Mouse (Mus musculus) limb, embryonic 14.5 days (tissue): ENCODE measurements around the gene Atxn7l3. TPM values are rescaled to one million over a fixed set of nuclear protein-coding genes. Genes with fewer than 3 reads are reported as not detected.
A peak's percentile ranks its signal among the peaks of the same experiment; 100 is the strongest.
"Not testable (repeated sequence)": the region's sequence is repeated elsewhere in the genome, so short reads cannot be mapped to it uniquely, and the experiment has no call there.

Source experiments
- ATAC-seq: fragments of 200-750 bp; cut with Nextera tagmentation; 2 replicates; pipeline ENCODE4 v1.8.0; 2017; ENCODE audit warnings: low read depth, moderate number of reproducible peaks, moderate TSS enrichment; ENCODE audit not compliant: low FRiP score
- DNase-seq: peaks from one replicate; pipeline ENCODE4 v3.0.0-alpha.2; 2015; ENCODE audit warnings: low spot score
- H3K27ac ChIP-seq: fragments of 300-500 bp; sonication (generic); replicated peaks from 2 replicates; pipeline ENCODE4 v1.5.1; 2014; ENCODE audit warnings: low read depth, mild to moderate bottlenecking, low read length, moderate library complexity, mixed read lengths
- H3K27me3 ChIP-seq: fragments of 300-500 bp; sonication (generic); 2 replicates; pipeline ENCODE4 v1.6.1; 2014; ENCODE audit warnings: low read length, mixed read lengths; ENCODE audit not compliant: control insufficient read depth, insufficient read depth
- H3K36me3 ChIP-seq: fragments of 300-500 bp; sonication (generic); 2 replicates; pipeline ENCODE4 v1.6.1; 2014; ENCODE audit warnings: mild to moderate bottlenecking, low read length, moderate library complexity, mixed read lengths; ENCODE audit not compliant: control insufficient read depth, insufficient read depth
- H3K4me1 ChIP-seq: fragments of 300-500 bp; sonication (generic); 2 replicates; pipeline ENCODE4 v1.6.1; 2014; ENCODE audit warnings: antibody characterized with exemption, low read length, mixed read lengths; ENCODE audit not compliant: control insufficient read depth, insufficient read depth
- H3K4me2 ChIP-seq: fragments of 300-500 bp; sonication (generic); replicated peaks from 2 replicates; pipeline ENCODE4 v1.6.1; 2014; ENCODE audit warnings: low read depth, mild to moderate bottlenecking, low read length, moderate library complexity; ENCODE audit not compliant: severe bottlenecking
- H3K4me3 ChIP-seq: fragments of 300-500 bp; sonication (generic); replicated peaks from 2 replicates; pipeline ENCODE4 v1.5.1; 2014; ENCODE audit warnings: low read length
- H3K9ac ChIP-seq: fragments of 300-500 bp; sonication (generic); 2 replicates; pipeline ENCODE4 v1.6.1; 2014; ENCODE audit warnings: mild to moderate bottlenecking, low read depth, low read length, moderate library complexity; ENCODE audit not compliant: severe bottlenecking
- H3K9me3 ChIP-seq: fragments of 300-500 bp; sonication (generic); 2 replicates; pipeline ENCODE4 v1.6.1; 2016; ENCODE audit warnings: low read length; ENCODE audit not compliant: control insufficient read depth
- POLR2A ChIP-seq: fragments of 200-500 bp; IDR thresholded peaks from 2 replicates; pipeline ENCODE4 v1.8.0; 2012; ENCODE audit warnings: inconsistent platforms, mild to moderate bottlenecking, moderate library complexity, borderline replicate concordance; ENCODE audit not compliant: insufficient read depth, insufficient read length; ENCODE audit errors: extremely low read depth
- WGBS: fragments of 180-500 bp; shearing (Covaris S2); extraction: QIAGEN DNeasy Blood & Tissue Kit; methylation state at CpG from one replicate; pipeline ENCODE4 v1.1.7; 2014; 5-methylcytosine and 5-hydroxymethylcytosine counted together
- polyA plus RNA-seq, 2 experiments: library from polyadenylated mRNA; depleted of rRNA in 1 of 2; stranded (reverse) in 1 of 2; unstranded in 1 of 2; fragments of >200 nt; fragmentation: Nextera tagmentation in 1 of 2; extraction: Ambion mirVana in 1 of 2; gene quantifications; 2 replicates each; pipeline versions ENCODE4 v1.2.1 to v1.2.3; 2012 to 2014

Gene Atxn7l3
- polyA plus RNA-seq, 2 experiments: 21.0 to 72.1 TPM

- H3K4me2 ChIP-seq: no peak overlapping the region
- DNase-seq (no peak), ATAC-seq (no peak)
- no peaks in the 10 kb centered on the region for H3K27me3 ChIP-seq
- WGBS: 88% methylated on average over 8 of the region's 8 CpGs
- H3K27ac ChIP-seq: no peak overlapping the region
- no peak overlapping the region for H3K4me3 ChIP-seq
- H3K9me3 ChIP-seq: no peaks in the 10 kb centered on the region
- no peak for TF ChIP-seq POLR2A
- H3K36me3 ChIP-seq: peaks cover 53% of the 10 kb centered on the region
- H3K9ac ChIP-seq: no peak overlapping the region
- peaks cover 5% of the 10 kb centered on the region for H3K4me1 ChIP-seq
Observed at GRCm38 (mm10) chr11:102288027-102288804, 8.2 kb downstream of the Atxn7l3 start.

DNA sequence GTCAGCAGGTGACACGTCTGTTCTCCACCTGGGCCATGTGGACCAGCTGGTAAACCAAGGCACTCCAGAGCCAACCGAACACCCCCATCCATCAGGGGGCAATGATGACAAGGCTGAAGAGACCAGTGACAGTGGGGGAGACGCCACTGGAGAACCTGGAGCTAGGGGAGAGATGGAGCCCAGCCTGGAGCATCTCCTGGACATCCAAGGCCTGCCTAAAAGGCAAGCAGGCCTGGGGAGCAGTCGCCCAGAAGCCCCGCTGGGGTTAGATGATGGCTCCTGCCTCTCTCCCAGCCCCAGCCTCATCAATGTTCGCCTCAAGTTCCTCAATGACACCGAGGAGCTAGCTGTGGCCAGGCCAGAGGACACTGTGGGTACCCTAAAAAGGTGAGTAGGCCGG lies 8.9 kb downstream of the Atxn7l3 start:
- H3K4me2 ChIP-seq: no peak overlapping the region
- no peak overlapping the region for H3K4me3 ChIP-seq
- no peak overlapping the region for H3K9ac ChIP-seq
- DNase-seq: no peak
- no peak for ATAC-seq
- peaks cover 5% of the 10 kb centered on the region for H3K4me1 ChIP-seq
- no peak for TF ChIP-seq POLR2A
- 92% methylated on average over 8 of the region's 8 CpGs for WGBS
- peaks cover 46% of the 10 kb centered on the region for H3K36me3 ChIP-seq
- H3K9me3 ChIP-seq: no peaks in the 10 kb centered on the region
- H3K27ac ChIP-seq: no peak overlapping the region
- no peaks in the 10 kb centered on the region for H3K27me3 ChIP-seq

DNA sequence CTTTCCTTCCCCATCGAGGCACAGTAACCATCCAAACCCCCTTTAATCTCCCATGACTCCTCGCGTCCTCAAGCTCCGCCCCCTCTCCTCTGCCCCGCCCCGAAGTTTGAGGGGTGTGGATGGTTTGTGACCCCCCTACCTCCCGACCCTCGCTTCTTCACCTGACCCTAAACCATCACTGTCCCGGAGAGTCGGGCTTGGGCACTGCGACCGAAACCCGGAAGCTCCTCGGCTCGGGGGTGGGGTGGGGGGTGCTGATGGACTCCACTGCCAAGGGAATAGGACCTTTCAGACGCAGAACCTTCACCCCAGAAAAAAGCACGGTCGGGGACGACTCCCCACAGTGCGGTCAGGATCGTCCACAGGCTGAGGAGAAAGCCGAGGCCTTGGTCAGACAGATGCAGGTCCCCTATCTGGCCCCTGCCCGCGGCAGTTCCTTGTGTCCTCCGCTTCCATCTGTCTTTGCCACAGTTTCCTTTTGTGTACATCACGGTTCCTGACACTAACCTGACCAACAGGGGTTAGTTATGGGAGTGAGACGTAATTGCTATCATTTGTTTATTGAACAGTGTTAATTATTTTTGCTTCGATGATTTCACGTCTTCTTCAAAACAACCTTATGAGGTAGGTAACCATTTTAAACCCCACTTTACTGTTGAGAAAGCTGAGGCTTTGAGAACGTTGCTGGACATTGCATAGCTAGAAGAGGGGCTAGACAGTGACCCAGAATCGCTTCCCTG lies 11.2 kb downstream of the Atxn7l3 start:
- H3K4me1 ChIP-seq: peaks cover 5% of the 10 kb centered on the region
- WGBS: 4% methylated on average over 31 of the region's 31 CpGs
- H3K27me3 ChIP-seq: no peaks in the 10 kb centered on the region
- no peaks in the 10 kb centered on the region for H3K9me3 ChIP-seq
- H3K4me2 ChIP-seq: peak overlapping the region; percentile 80
- peak overlapping the region; percentile 80 for H3K9ac ChIP-seq
- peak overlapping the region; percentile 79 for H3K4me3 ChIP-seq
- H3K36me3 ChIP-seq: peaks cover 24% of the 10 kb centered on the region
- TF ChIP-seq POLR2A: no peak
- H3K27ac ChIP-seq: peak overlapping the region; percentile 67
- DNase-seq: no peak
- peak; percentile 77 for ATAC-seq

GRCm38 (mm10) chr11:102284501-102285094 lies 11.8 kb downstream of the Atxn7l3 start, which contains the start of gene Tmub2:
Tmub2 (plus strand) TSS chr11:102284931.
- Histone ChIP-seq H3K4me1 (peaks cover 5% of the 10 kb centered on the region), H3K27me3 (no peaks in the 10 kb centered on the region), H3K9ac (peak within 1 kb of the TSS; percentile 80), H3K4me3 (peak within 1 kb of the TSS; percentile 79), H3K4me2 (peak within 1 kb of the TSS; percentile 80), H3K9me3 (no peaks in the 10 kb centered on the region), H3K27ac (peak within 1 kb of the TSS; percentile 67), H3K36me3 (peaks cover 18% of the 10 kb centered on the region)
- no peak for TF ChIP-seq POLR2A
- under 1% methylated on average over 32 of the region's 32 CpGs for WGBS
- peak; percentile 99 for DNase-seq
- ATAC-seq: peak; percentile 94

GRCm38 (mm10) chr11:102283922-102284321 lies 12.5 kb downstream of the Atxn7l3 start:
- no peak for TF ChIP-seq POLR2A

DNA sequence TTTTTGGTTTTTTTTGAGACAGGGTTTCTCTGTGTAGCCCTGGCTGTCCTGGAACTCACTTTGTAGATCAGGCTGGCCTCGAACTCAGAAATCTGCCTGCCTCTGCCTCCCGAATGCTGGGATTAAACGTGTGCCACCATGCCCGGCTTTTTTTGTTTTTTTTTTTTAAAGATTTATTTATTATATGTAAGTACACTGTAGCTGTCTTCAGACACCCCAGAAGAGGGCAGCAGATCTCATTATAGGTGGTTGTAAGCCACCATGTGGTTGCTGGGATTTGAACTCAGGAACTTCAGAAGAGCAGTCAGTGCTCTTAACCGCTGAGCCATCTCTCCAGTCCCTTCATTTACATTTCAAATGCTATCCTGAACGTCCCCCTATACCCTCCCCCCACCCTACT lies 16.2 kb downstream of the Atxn7l3 start:
- H3K4me1 ChIP-seq, DNase-seq, H3K27me3 ChIP-seq, H3K4me3 ChIP-seq, H3K4me2 ChIP-seq, H3K36me3 ChIP-seq, H3K27ac ChIP-seq, H3K9ac ChIP-seq, H3K9me3 ChIP-seq, ATAC-seq: not testable (repeated sequence)
- WGBS: 73% methylated on average over 6 of the region's 6 CpGs

More at GRCm38 (mm10) chr11:102283922-102284321, 12.5 kb downstream of the Atxn7l3 start:
- H3K4me2 ChIP-seq: peak overlapping the region; percentile 80
- H3K27me3 ChIP-seq: no peaks in the 10 kb centered on the region
- H3K4me3 ChIP-seq: peak overlapping the region; percentile 79
- no peak for DNase-seq
- H3K27ac ChIP-seq: peak overlapping the region; percentile 29; the same call in 1 of the 2 replicates
- peaks cover 16% of the 10 kb centered on the region for H3K36me3 ChIP-seq
- no peak overlapping the region for H3K9ac ChIP-seq
- peaks cover 5% of the 10 kb centered on the region for H3K4me1 ChIP-seq
- WGBS: 84% methylated on average over 6 of the region's 6 CpGs
- no peak for ATAC-seq
- H3K9me3 ChIP-seq: no peaks in the 10 kb centered on the region
